Mouse (Mus musculus): ENCODE measurements around the gene Nalcn.

GRCm38 (mm10) chr14:123582433-123582832 is 44.5 kb downstream of the Nalcn start:
- no peak for TF ChIP-seq POLR2A (IDR thresholded peaks at IDR 0.05; ENCODE audit: borderline replicate concordance, extremely low read depth, insufficient read depth, insufficient read length, poor library complexity, severe bottlenecking)
- no peak for TF ChIP-seq CTCF (IDR thresholded peaks at IDR 0.05; ENCODE audit: borderline replicate concordance, extremely low read depth, insufficient read depth, insufficient read length)
